Mouse (Mus musculus): ENCODE data around the gene Duxbl2.
"Not testable (repeated sequence)": the region's sequence is repeated elsewhere in the genome, so short reads cannot be mapped to it uniquely, and the experiment has no call there.

DNA sequence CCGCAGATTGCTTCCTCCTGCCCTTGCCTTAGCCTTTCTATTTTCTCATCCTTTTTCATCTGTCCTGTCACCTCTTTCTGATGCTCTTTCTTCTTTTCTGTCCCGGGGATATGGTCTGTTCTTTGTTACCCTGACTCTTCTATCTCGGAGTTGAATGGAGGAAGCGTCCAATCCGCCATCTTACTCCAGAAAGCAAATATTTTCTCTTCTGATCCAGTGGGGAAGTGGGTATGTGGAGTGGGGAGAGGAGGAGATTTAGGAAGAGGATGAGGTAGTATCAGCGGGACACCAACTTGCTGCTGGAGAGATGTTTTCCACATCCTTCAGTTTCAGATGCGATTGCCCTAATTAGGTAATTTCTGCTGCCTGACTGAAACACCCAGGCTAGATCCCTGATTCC lies 946 bp downstream of the Duxbl2 start:
- not testable (repeated sequence) for TF ChIP-seq GATA2 (IDR thresholded peaks at IDR 0.05; ENCODE audit: borderline replicate concordance, low read depth, low read length); CTCF (IDR thresholded peaks at IDR 0.05; ENCODE audit: low read depth, low read length); TAL1 (conservative IDR thresholded peaks at IDR 0.05; ENCODE audit: low read depth, low read length); GATA1 (IDR thresholded peaks at IDR 0.05; ENCODE audit: borderline replicate concordance, low read length)
